Mouse (Mus musculus) midbrain, embryonic 11.5 days (tissue): Measurements from ENCODE around the gene Mas1. TPM values are rescaled to one million over a fixed set of nuclear protein-coding genes. Genes with fewer than 3 reads are reported as not detected.

Experiments
- ATAC-seq: fragments of 200-750 bp; cut with Nextera tagmentation; 2 replicates; pipeline ENCODE4 v1.8.0; 2017; ENCODE audit warnings: moderate TSS enrichment, moderate library complexity; ENCODE audit not compliant: low FRiP score
- DNase-seq: peaks from one replicate; pipeline ENCODE4 v3.0.0; 2015; ENCODE audit warnings: low spot score; ENCODE audit errors: missing footprints
- H3K27ac ChIP-seq: fragments of 300-500 bp; sonication (generic); 2 replicates; pipeline ENCODE4 v1.5.1; 2014; ENCODE audit warnings: low read depth, low read length
- H3K27me3 ChIP-seq: fragments of 300-500 bp; sonication (generic); 2 replicates; pipeline ENCODE4 v1.6.1; 2014; ENCODE audit warnings: mild to moderate bottlenecking, low read length, moderate library complexity, mixed read lengths; ENCODE audit not compliant: control insufficient read depth, insufficient read depth
- H3K36me3 ChIP-seq: fragments of 300-500 bp; sonication (generic); 2 replicates; pipeline ENCODE4 v1.6.1; 2014; ENCODE audit warnings: mild to moderate bottlenecking, low read length, moderate library complexity, mixed read lengths; ENCODE audit not compliant: control insufficient read depth, insufficient read depth
- H3K4me1 ChIP-seq: fragments of 300-500 bp; sonication (generic); 2 replicates; pipeline ENCODE4 v1.6.1; 2014; ENCODE audit warnings: low read length; ENCODE audit not compliant: control insufficient read depth, insufficient read depth
- H3K4me2 ChIP-seq: fragments of 300-500 bp; sonication (generic); 2 replicates; pipeline ENCODE4 v1.6.1; 2014; ENCODE audit warnings: mild to moderate bottlenecking, moderate library complexity
- H3K4me3 ChIP-seq: fragments of 300-500 bp; sonication (generic); 2 replicates; pipeline ENCODE4 v1.5.1; 2014; ENCODE audit warnings: low read depth, low read length
- H3K9ac ChIP-seq: fragments of 300-500 bp; sonication (generic); 2 replicates; pipeline ENCODE4 v1.6.1; 2014; ENCODE audit warnings: low read length
- H3K9me3 ChIP-seq: fragments of 300-500 bp; sonication (generic); 2 replicates; pipeline ENCODE4 v1.6.1; 2016; ENCODE audit warnings: low read length; ENCODE audit not compliant: control insufficient read depth
- WGBS: fragments of 180-500 bp; shearing (Covaris S2); extraction: QIAGEN DNeasy Blood & Tissue Kit; methylation state at CpG from one replicate; pipeline ENCODE4 v1.1.7; 2014; 5-methylcytosine and 5-hydroxymethylcytosine counted together
- polyA plus RNA-seq: library from polyadenylated mRNA; unstranded; fragments of >200 nt; fragmentation: Nextera tagmentation; extraction: Ambion mirVana; gene quantifications from 2 replicates; pipeline ENCODE4 v1.2.1, GENCODE M21; 2014

Gene Mas1
- polyA plus RNA-seq, 1 experiment from 2014 or later, result not detected

- Histone ChIP-seq H3K27ac (no peak overlapping the region), H3K9ac (no peak overlapping the region), H3K27me3 (no peaks in the 10 kb centered on the region), H3K4me1 (no peaks in the 10 kb centered on the region), H3K4me3 (no peak overlapping the region), H3K36me3 (no peaks in the 10 kb centered on the region), H3K9me3 (no peaks in the 10 kb centered on the region), H3K4me2 (no peak overlapping the region)
- 92% methylated on average over 3 of the region's 3 CpGs for WGBS
- DNase-seq (no peak), ATAC-seq (no peak)
Measured at GRCm38 (mm10) chr17:12798571-12798970, 69.4 kb downstream of the Mas1 start.

- H3K4me1 ChIP-seq, result no peaks in the 10 kb centered on the region
- H3K4me3 ChIP-seq, result no peak overlapping the region
- H3K36me3 ChIP-seq, result no peaks in the 10 kb centered on the region
- DNase-seq (no peak), ATAC-seq (no peak)
- no peaks in the 10 kb centered on the region for H3K9me3 ChIP-seq
- 76% methylated on average over 3 of the region's 3 CpGs for WGBS
- H3K4me2 ChIP-seq, result no peak overlapping the region
- peaks cover 4% of the 10 kb centered on the region; the same call in 1 of the 2 replicates for H3K27me3 ChIP-seq
- H3K9ac ChIP-seq, result no peak overlapping the region
- no peak overlapping the region for H3K27ac ChIP-seq
Measured at GRCm38 (mm10) chr17:12797427-12798029, 70.4 kb downstream of the Mas1 start.

GRCm38 (mm10) chr17:12796633-12797032 lies 71.3 kb downstream of the Mas1 start:
- Histone ChIP-seq H3K4me3 (no peak overlapping the region), H3K4me1 (no peaks in the 10 kb centered on the region), H3K4me2 (no peak overlapping the region), H3K9me3 (no peaks in the 10 kb centered on the region), H3K27ac (no peak overlapping the region), H3K9ac (no peak overlapping the region), H3K27me3 (peaks cover 5% of the 10 kb centered on the region; the same call in 1 of the 2 replicates), H3K36me3 (no peaks in the 10 kb centered on the region)
- ATAC-seq (no peak), DNase-seq (no peak)
- WGBS, result 87% methylated on average over 3 of the region's 3 CpGs

- no peak overlapping the region for H3K27ac ChIP-seq
- no peak overlapping the region for H3K4me3 ChIP-seq
- peaks cover 5% of the 10 kb centered on the region; the same call in 1 of the 2 replicates for H3K27me3 ChIP-seq
- no peaks in the 10 kb centered on the region for H3K36me3 ChIP-seq
- ATAC-seq (no peak), DNase-seq (no peak)
- no peak overlapping the region for H3K4me2 ChIP-seq
- H3K9ac ChIP-seq, result no peak overlapping the region
- 75% methylated on average over 8 of the region's 8 CpGs for WGBS
- H3K9me3 ChIP-seq, result no peaks in the 10 kb centered on the region
- H3K4me1 ChIP-seq, result peaks cover 13% of the 10 kb centered on the region
Measured at GRCm38 (mm10) chr17:12793660-12794406, 74.1 kb downstream of the Mas1 start.

- H3K9ac ChIP-seq, result no peak overlapping the region
- 75% methylated on average over 11 of the region's 11 CpGs for WGBS
- no peak overlapping the region for H3K27ac ChIP-seq
- ATAC-seq (no peak), DNase-seq (no peak)
- H3K4me1 ChIP-seq, result peaks cover 13% of the 10 kb centered on the region
- H3K36me3 ChIP-seq, result no peaks in the 10 kb centered on the region
- no peak overlapping the region for H3K4me2 ChIP-seq
- peaks cover 5% of the 10 kb centered on the region; the same call in 1 of the 2 replicates for H3K27me3 ChIP-seq
- no peaks in the 10 kb centered on the region for H3K9me3 ChIP-seq
- no peak overlapping the region for H3K4me3 ChIP-seq
Measured at GRCm38 (mm10) chr17:12792422-12793206, 75.3 kb downstream of the Mas1 start.

- WGBS, result 37% methylated on average over 4 of the region's 4 CpGs
- no peak overlapping the region for H3K9ac ChIP-seq
- H3K4me3 ChIP-seq, result no peak overlapping the region
- peaks cover 5% of the 10 kb centered on the region; the same call in 1 of the 2 replicates for H3K27me3 ChIP-seq
- no peak for ATAC-seq
- no peaks in the 10 kb centered on the region for H3K36me3 ChIP-seq
- no peak overlapping the region for H3K4me2 ChIP-seq
- no peak for DNase-seq
- no peak overlapping the region for H3K27ac ChIP-seq
- H3K9me3 ChIP-seq, result no peaks in the 10 kb centered on the region
- H3K4me1 ChIP-seq, result peaks cover 13% of the 10 kb centered on the region
Measured at GRCm38 (mm10) chr17:12791420-12791819, 76.5 kb downstream of the Mas1 start.

GRCm38 (mm10) chr17:12791079-12791406 lies 76.9 kb downstream of the Mas1 start:
- DNase-seq, result no peak
- Histone ChIP-seq H3K4me1 (peaks cover 13% of the 10 kb centered on the region), H3K27me3 (peaks cover 5% of the 10 kb centered on the region; the same call in 1 of the 2 replicates), H3K4me2 (no peak overlapping the region), H3K9ac (no peak overlapping the region), H3K9me3 (no peaks in the 10 kb centered on the region), H3K36me3 (no peaks in the 10 kb centered on the region), H3K4me3 (no peak overlapping the region), H3K27ac (no peak overlapping the region)
- WGBS, result 15% methylated on average over 5 of the region's 5 CpGs
- peak; percentile 16; the same call in 1 of the 2 replicates for ATAC-seq
